Mouse (Mus musculus) forebrain, embryonic 12.5 days (tissue): Measurements from ENCODE around the gene Dot1l. TPM values are rescaled to one million over a fixed set of nuclear protein-coding genes. Genes with fewer than 3 reads are reported as not detected.
A peak's percentile ranks its signal among the peaks of the same experiment; 100 is the strongest.

Experiments
- ATAC-seq: fragments of 200-750 bp; cut with Nextera tagmentation; 2 replicates; pipeline ENCODE4 v1.8.0; 2017; ENCODE audit warnings: moderate TSS enrichment; ENCODE audit not compliant: low FRiP score
- H3K27ac ChIP-seq: fragments of 300-500 bp; sonication (generic); 2 replicates; pipeline ENCODE4 v1.5.1; 2016; ENCODE audit warnings: mild to moderate bottlenecking
- H3K27me3 ChIP-seq: fragments of 300-500 bp; sonication (generic); 2 replicates; pipeline ENCODE4 v1.6.1; 2016; ENCODE audit warnings: mild to moderate bottlenecking
- H3K36me3 ChIP-seq: fragments of 300-500 bp; sonication (generic); replicated peaks from 2 replicates; pipeline ENCODE4 v1.6.1; 2016; ENCODE audit warnings: mild to moderate bottlenecking
- H3K4me1 ChIP-seq: fragments of 300-500 bp; sonication (generic); 2 replicates; pipeline ENCODE4 v1.6.1; 2016
- H3K4me2 ChIP-seq: fragments of 300-500 bp; sonication (generic); 2 replicates; pipeline ENCODE4 v1.6.1; 2016; ENCODE audit warnings: mild to moderate bottlenecking, moderate library complexity
- H3K4me3 ChIP-seq: fragments of 300-500 bp; sonication (generic); replicated peaks from 2 replicates; pipeline ENCODE4 v1.5.1; 2016; ENCODE audit warnings: mild to moderate bottlenecking
- H3K9ac ChIP-seq: fragments of 300-500 bp; sonication (generic); 2 replicates; pipeline ENCODE4 v1.6.1; 2016; ENCODE audit warnings: mild to moderate bottlenecking
- H3K9me3 ChIP-seq: fragments of 300-500 bp; sonication (generic); 2 replicates; pipeline ENCODE4 v1.6.1; 2016
- WGBS: fragments of 180-500 bp; shearing (Covaris S2); methylation state at CpG from one replicate; pipeline ENCODE4 v1.1.7; 2016; 5-methylcytosine and 5-hydroxymethylcytosine counted together
- polyA plus RNA-seq: library from polyadenylated mRNA; unstranded; fragments of >200 nt; fragmentation: Nextera tagmentation; extraction: Ambion mirVana; gene quantifications from 2 replicates; pipeline ENCODE4 v1.2.1, GENCODE M21; 2016

Dot1l gene
- polyA plus RNA-seq, 1 experiment from 2014 or later: 28.2 TPM

DNA sequence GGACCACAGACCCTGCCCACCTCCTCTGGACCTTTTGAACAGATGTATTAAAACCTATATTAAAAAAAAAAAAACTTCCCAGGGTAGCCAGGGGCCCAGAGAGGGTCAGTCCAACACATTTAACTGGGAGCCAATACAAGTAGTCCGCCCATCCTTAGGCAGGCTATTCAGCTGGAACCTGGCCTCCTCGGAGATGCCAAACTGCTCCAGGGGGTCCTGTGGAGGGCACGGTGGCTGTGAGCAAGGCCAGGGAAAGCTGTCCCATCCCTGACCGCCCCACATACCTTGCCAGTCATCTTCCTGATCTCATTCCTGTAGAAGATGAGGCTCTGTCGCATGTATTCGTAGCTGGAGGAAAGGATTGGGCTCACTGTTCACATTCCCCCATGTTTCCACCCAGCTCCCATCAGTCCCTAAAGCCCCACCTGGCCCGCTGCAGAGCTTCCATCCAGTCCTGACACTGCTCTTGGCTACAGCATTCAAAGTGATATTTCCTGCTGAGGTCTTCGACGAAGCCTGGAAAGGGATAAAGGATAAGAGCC, 41.4 kb downstream of the Dot1l start:
- Histone ChIP-seq H3K9ac (peak overlapping the region; percentile 98; the same call in 1 of the 2 replicates), H3K4me2 (peak overlapping the region; percentile 89), H3K4me1 (peaks cover 33% of the 10 kb centered on the region), H3K4me3 (peak overlapping the region; percentile 96), H3K27ac (no peak overlapping the region), H3K27me3 (no peaks in the 10 kb centered on the region), H3K36me3 (peaks cover 66% of the 10 kb centered on the region), H3K9me3 (no peaks in the 10 kb centered on the region)
- no peak for ATAC-seq
- 90% methylated on average over 9 of the region's 9 CpGs for WGBS

GRCm38 (mm10) chr10:80797186-80798149, 42.5 kb downstream of the Dot1l start:
- 3% methylated on average over 59 of the region's 59 CpGs for WGBS
- Histone ChIP-seq H3K4me3 (peak overlapping the region; percentile 96), H3K27me3 (no peaks in the 10 kb centered on the region), H3K4me2 (peak overlapping the region; percentile 89), H3K4me1 (peaks cover 33% of the 10 kb centered on the region), H3K27ac (peak overlapping the region; percentile 97), H3K9ac (peak overlapping the region; percentile 98), H3K36me3 (peaks cover 66% of the 10 kb centered on the region), H3K9me3 (no peaks in the 10 kb centered on the region)
- peak; percentile 73 for ATAC-seq

- under 1% methylated on average over 104 of the region's 104 CpGs for WGBS
- peaks cover 33% of the 10 kb centered on the region for H3K4me1 ChIP-seq
- peak within 1 kb of the TSS; percentile 98 for H3K9ac ChIP-seq
- peak within 1 kb of the TSS; percentile 96 for H3K4me3 ChIP-seq
- peak within 1 kb of the TSS; percentile 97 for H3K27ac ChIP-seq
- peak; percentile 93 for ATAC-seq
- H3K27me3 ChIP-seq: no peaks in the 10 kb centered on the region
- H3K36me3 ChIP-seq: peaks cover 66% of the 10 kb centered on the region
- H3K9me3 ChIP-seq: no peaks in the 10 kb centered on the region
- peak within 1 kb of the TSS; percentile 89 for H3K4me2 ChIP-seq
These were observed 43.4 kb downstream of the Dot1l start, which contains the start of the genes Sf3a2 and Plekhj1 for GRCm38 (mm10) chr10:80798150-80799006. Gene Sf3a2 (plus strand): TSS chr10:80798198. Gene Plekhj1 (minus strand): TSS chr10:80798626.

GRCm38 (mm10) chr10:80799070-80799566, 44.1 kb downstream of the Dot1l start:
- WGBS: 2% methylated on average over 18 of the region's 18 CpGs
- H3K4me2 ChIP-seq: peak overlapping the region; percentile 89
- H3K9me3 ChIP-seq: no peaks in the 10 kb centered on the region
- peaks cover 33% of the 10 kb centered on the region for H3K4me1 ChIP-seq
- no peak for ATAC-seq
- peak overlapping the region; percentile 98 for H3K9ac ChIP-seq
- H3K27me3 ChIP-seq: no peaks in the 10 kb centered on the region
- peak overlapping the region; percentile 97 for H3K27ac ChIP-seq
- H3K36me3 ChIP-seq: peaks cover 66% of the 10 kb centered on the region
- peak overlapping the region; percentile 96 for H3K4me3 ChIP-seq

GRCm38 (mm10) chr10:80802204-80802912, 47.4 kb downstream of the Dot1l start:
- no peak overlapping the region for H3K4me3 ChIP-seq
- H3K4me1 ChIP-seq: peaks cover 37% of the 10 kb centered on the region
- no peak for ATAC-seq
- H3K9me3 ChIP-seq: no peaks in the 10 kb centered on the region
- WGBS: 92% methylated on average over 10 of the region's 10 CpGs
- H3K27me3 ChIP-seq: peaks cover 18% of the 10 kb centered on the region
- no peak overlapping the region for H3K9ac ChIP-seq
- no peak overlapping the region for H3K27ac ChIP-seq
- peaks cover 61% of the 10 kb centered on the region for H3K36me3 ChIP-seq
- H3K4me2 ChIP-seq: no peak overlapping the region

DNA sequence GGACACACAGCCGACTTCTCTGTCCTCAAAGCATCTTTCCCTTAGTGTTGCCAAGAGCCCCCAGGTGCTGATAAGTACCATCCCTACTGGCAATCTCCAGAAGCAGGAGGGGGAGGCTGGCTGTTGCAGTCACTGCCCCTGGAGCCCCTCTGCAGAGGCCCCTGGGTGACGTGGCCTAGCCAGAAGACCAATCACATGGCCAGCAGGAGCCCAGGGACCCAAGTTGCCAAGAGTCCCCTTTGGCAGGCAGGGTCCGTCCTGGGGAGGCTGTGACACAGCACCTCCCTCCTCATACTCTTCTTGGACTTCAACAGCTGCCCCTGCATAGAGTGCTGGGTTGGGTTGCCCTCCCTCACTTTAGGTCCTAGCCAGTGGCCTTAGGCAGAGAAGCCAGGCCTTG, 48.0 kb downstream of the Dot1l start:
- no peak for ATAC-seq
- Histone ChIP-seq H3K4me2 (no peak overlapping the region), H3K27me3 (peaks cover 24% of the 10 kb centered on the region), H3K9me3 (no peaks in the 10 kb centered on the region), H3K4me3 (no peak overlapping the region), H3K4me1 (peaks cover 43% of the 10 kb centered on the region), H3K9ac (no peak overlapping the region), H3K27ac (no peak overlapping the region), H3K36me3 (peaks cover 61% of the 10 kb centered on the region)
- 89% methylated on average over 3 of the region's 3 CpGs for WGBS

GRCm38 (mm10) chr10:80804340-80804739, 49.3 kb downstream of the Dot1l start:
- no peak for ATAC-seq
- Histone ChIP-seq H3K27ac (no peak overlapping the region), H3K4me1 (peaks cover 54% of the 10 kb centered on the region), H3K36me3 (peaks cover 61% of the 10 kb centered on the region), H3K9me3 (no peaks in the 10 kb centered on the region), H3K9ac (no peak overlapping the region), H3K27me3 (peaks cover 38% of the 10 kb centered on the region), H3K4me3 (no peak overlapping the region), H3K4me2 (no peak overlapping the region)
- 88% methylated on average over 2 of the region's 2 CpGs for WGBS

- H3K4me2 ChIP-seq: no peak within 1 kb of the TSS
- H3K27me3 ChIP-seq: peaks cover 43% of the 10 kb centered on the region
- ATAC-seq: no peak
- no peak within 1 kb of the TSS for H3K27ac ChIP-seq
- H3K9me3 ChIP-seq: no peaks in the 10 kb centered on the region
- no peak within 1 kb of the TSS for H3K4me3 ChIP-seq
- H3K4me1 ChIP-seq: peaks cover 50% of the 10 kb centered on the region
- H3K9ac ChIP-seq: peak within 1 kb of the TSS; percentile 13; the same call in 1 of the 2 replicates
- H3K36me3 ChIP-seq: peaks cover 61% of the 10 kb centered on the region
- WGBS: 67% methylated on average over 6 of the region's 6 CpGs
These were observed 49.9 kb downstream of the Dot1l start, which contains the start of gene Amh for GRCm38 (mm10) chr10:80804916-80805315. Gene Amh (plus strand): TSS chr10:80805243.

DNA sequence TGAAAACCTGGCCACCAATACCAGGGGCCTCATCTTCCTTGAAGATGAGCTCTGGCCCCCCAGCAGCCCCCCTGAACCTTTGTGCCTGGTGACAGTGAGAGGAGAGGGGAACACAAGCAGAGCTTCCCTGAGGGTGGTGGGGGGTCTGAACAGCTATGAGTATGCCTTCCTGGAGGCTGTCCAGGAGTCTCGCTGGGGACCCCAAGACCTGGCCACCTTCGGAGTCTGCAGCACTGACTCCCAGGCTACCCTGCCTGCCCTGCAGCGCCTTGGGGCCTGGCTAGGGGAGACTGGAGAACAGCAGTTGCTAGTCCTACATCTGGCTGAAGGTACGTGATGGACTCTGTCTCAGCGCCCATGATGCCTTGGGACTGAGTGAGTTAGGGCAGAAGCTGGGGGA, 50.3 kb downstream of the Dot1l start:
- peaks cover 57% of the 10 kb centered on the region for H3K36me3 ChIP-seq
- H3K27me3 ChIP-seq: peaks cover 47% of the 10 kb centered on the region
- H3K9ac ChIP-seq: no peak overlapping the region
- 81% methylated on average over 5 of the region's 5 CpGs for WGBS
- H3K4me3 ChIP-seq: no peak overlapping the region
- no peaks in the 10 kb centered on the region for H3K9me3 ChIP-seq
- ATAC-seq: no peak
- no peak overlapping the region for H3K4me2 ChIP-seq
- H3K4me1 ChIP-seq: peaks cover 50% of the 10 kb centered on the region
- H3K27ac ChIP-seq: no peak overlapping the region

DNA sequence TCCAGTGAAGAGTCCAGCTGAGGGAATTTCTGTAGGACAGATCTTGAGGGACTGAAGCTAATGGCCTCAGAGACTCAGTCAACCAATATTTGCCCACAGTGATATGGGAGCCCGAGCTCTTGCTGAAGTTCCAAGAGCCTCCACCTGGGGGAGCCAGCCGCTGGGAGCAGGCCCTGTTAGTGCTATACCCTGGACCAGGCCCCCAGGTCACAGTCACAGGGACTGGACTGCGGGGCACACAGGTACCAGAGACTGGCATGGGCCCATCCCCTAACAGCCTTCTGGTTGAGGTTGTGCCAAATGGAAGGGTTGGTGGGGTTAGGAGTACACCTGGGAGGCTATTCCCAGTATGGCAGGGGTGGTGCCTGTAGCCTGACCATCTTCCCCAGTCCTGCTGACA, 50.9 kb downstream of the Dot1l start:
- 25% methylated on average over 3 of the region's 3 CpGs for WGBS
- ATAC-seq: peak; percentile 32
- peaks cover 47% of the 10 kb centered on the region for H3K4me1 ChIP-seq
- peaks cover 53% of the 10 kb centered on the region for H3K27me3 ChIP-seq
- H3K4me3 ChIP-seq: no peak overlapping the region
- H3K4me2 ChIP-seq: no peak overlapping the region
- peak overlapping the region; percentile 13; the same call in 1 of the 2 replicates for H3K9ac ChIP-seq
- peaks cover 51% of the 10 kb centered on the region for H3K36me3 ChIP-seq
- no peak overlapping the region for H3K27ac ChIP-seq
- no peaks in the 10 kb centered on the region for H3K9me3 ChIP-seq

- peaks cover 47% of the 10 kb centered on the region for H3K4me1 ChIP-seq
- ATAC-seq: peak; percentile 13; the same call in 1 of the 2 replicates
- H3K27me3 ChIP-seq: peaks cover 57% of the 10 kb centered on the region
- H3K9me3 ChIP-seq: no peaks in the 10 kb centered on the region
- peak overlapping the region; percentile 75 for H3K27ac ChIP-seq
- H3K4me3 ChIP-seq: peak overlapping the region; percentile 52
- WGBS: 44% methylated on average over 34 of the region's 34 CpGs
- peak overlapping the region; percentile 66 for H3K9ac ChIP-seq
- H3K36me3 ChIP-seq: peaks cover 45% of the 10 kb centered on the region
- peak overlapping the region; percentile 95 for H3K4me2 ChIP-seq
These were observed 51.5 kb downstream of the Dot1l start for GRCm38 (mm10) chr10:80806341-80807056.
